ENCODE assay signal across 19 mouse cellular contexts in genomic region chr9:29025603-29026002, GRCm38 (mm10).
DNase-seq lines count a peak whose midpoint lies in the region; ATAC-seq and TF ChIP-seq lines count a peak whose summit lies in the region.
"Had no signal": no experiment of that assay in that cellular context is flagged by ENCODE, and none has a peak within 500 bp of the region (broad histone marks: within the 10 kb centered on the region; RNA-seq: fewer than 3 reads in every experiment).

No protein-coding gene starts in this region.

- H3K27me3 ChIP-seq in heart, embryonic 12.5 days (replicated peaks) = no peaks in the 10 kb centered on the region
- H3K27me3 ChIP-seq in heart, embryonic 16.5 days (ENCODE audit: control insufficient read depth, insufficient read depth, low read length) = no peaks in the 10 kb centered on the region
- H3K27me3 ChIP-seq in stomach, postnatal 0 days (ENCODE audit: control insufficient read depth, insufficient read depth, low read length) = no peaks in the 10 kb centered on the region
- H3K27me3 ChIP-seq in intestine, postnatal 0 days (replicated peaks; ENCODE audit: control insufficient read depth, insufficient read depth, low read length) = no peaks in the 10 kb centered on the region
- H3K27me3 ChIP-seq: CH12.LX; embryonic facial prominence, embryonic 13.5 days; forebrain, embryonic 13.5 days; hindbrain, embryonic 15.5 days had no signal

- intact Hi-C loops in left cerebral cortex, adult 2 months (cut with DNase I) = no loop called here

- no peak for DNase-seq in left cerebral cortex, adult 2 months (ENCODE audit: extremely low spot score in 1 of 2, low spot score in 2 of 2)
- DNase-seq in left cerebral cortex, adult 11 months (ENCODE audit: low spot score) = no peak
- peak; percentile 36 for DNase-seq in yolk sac, embryonic 10.5 days (ENCODE audit: low spot score)
- DNase-seq in stomach, postnatal 0 days (ENCODE audit: low spot score) = no peak
- DNase-seq in embryo, embryonic 10 days (ENCODE audit: low spot score) = no peak
- DNase-seq: adrenal gland, postnatal 14 days; forebrain, postnatal 0 days; kidney, adult 8-10 months had no signal

- peak overlapping the region; percentile 2; the same call in 1 of the 2 replicates for H3K27ac ChIP-seq in left cerebral cortex, adult 2 months
- H3K27ac ChIP-seq in heart, embryonic 12.5 days (ENCODE audit: poor library complexity, severe bottlenecking) = peak overlapping the region; percentile 34; the same call in 1 of the 2 replicates
- peak overlapping the region; percentile 69 for H3K27ac ChIP-seq in heart, embryonic 16.5 days (ENCODE audit: low read length)
- H3K27ac ChIP-seq in stomach, postnatal 0 days (replicated peaks) = no peak overlapping the region
- no peak overlapping the region for H3K27ac ChIP-seq in intestine, postnatal 0 days (ENCODE audit: low read depth, low read length)
- H3K27ac ChIP-seq: embryonic facial prominence, embryonic 13.5 days; forebrain, embryonic 13.5 days; hindbrain, embryonic 10.5 days; hindbrain, embryonic 15.5 days had no signal

- no peak overlapping the region for H3K4me2 ChIP-seq in heart, embryonic 12.5 days
- H3K4me2 ChIP-seq in heart, embryonic 16.5 days (ENCODE audit: low read depth, low read length) = no peak overlapping the region
- H3K4me2 ChIP-seq in stomach, postnatal 0 days (replicated peaks; ENCODE audit: low read depth) = no peak overlapping the region
- no peak overlapping the region for H3K4me2 ChIP-seq in intestine, postnatal 0 days (replicated peaks; ENCODE audit: low read depth)
- H3K4me2 ChIP-seq: embryonic facial prominence, embryonic 13.5 days; forebrain, embryonic 13.5 days; hindbrain, embryonic 15.5 days had no signal

- TF ChIP-seq CTCF in left cerebral cortex, adult 2 months (IDR thresholded peaks at IDR 0.05) = no peak
- TF ChIP-seq CTCF in stomach, postnatal 0 days (IDR thresholded peaks at IDR 0.05; ENCODE audit: low read depth) = no peak
- no peak for TF ChIP-seq CTCF in intestine, postnatal 0 days (IDR thresholded peaks at IDR 0.05; ENCODE audit: low read depth)

- TF ChIP-seq EP300 in stomach, postnatal 0 days (optimal IDR thresholded peaks at IDR 0.05) = no peak

- H3K4me3 ChIP-seq in left cerebral cortex, adult 2 months = no peak overlapping the region
- no peak overlapping the region for H3K4me3 ChIP-seq in heart, embryonic 12.5 days
- H3K4me3 ChIP-seq in heart, embryonic 16.5 days (ENCODE audit: low read length) = no peak overlapping the region
- H3K4me3 ChIP-seq in stomach, postnatal 0 days (ENCODE audit: low read depth, low read length) = no peak overlapping the region
- no peak overlapping the region for H3K4me3 ChIP-seq in intestine, postnatal 0 days (ENCODE audit: low read depth, low read length)
- H3K4me3 ChIP-seq: embryonic facial prominence, embryonic 13.5 days; forebrain, embryonic 13.5 days; hindbrain, embryonic 10.5 days; hindbrain, embryonic 15.5 days had no signal

- H3K36me3 ChIP-seq in heart, embryonic 12.5 days = no peaks in the 10 kb centered on the region
- no peaks in the 10 kb centered on the region for H3K36me3 ChIP-seq in heart, embryonic 16.5 days (ENCODE audit: control insufficient read depth, insufficient read depth)
- no peaks in the 10 kb centered on the region for H3K36me3 ChIP-seq in stomach, postnatal 0 days (ENCODE audit: control insufficient read depth, insufficient read depth, low read length)
- H3K36me3 ChIP-seq in intestine, postnatal 0 days (ENCODE audit: control insufficient read depth, insufficient read depth) = no peaks in the 10 kb centered on the region
- H3K36me3 ChIP-seq: embryonic facial prominence, embryonic 13.5 days; hindbrain, embryonic 10.5 days; hindbrain, embryonic 15.5 days had no signal

- WGBS in heart, embryonic 12.5 days = 19% methylated on average over 4 of the region's 4 CpGs
- 24% methylated on average over 4 of the region's 4 CpGs for WGBS in heart, embryonic 16.5 days
- 45% methylated on average over 4 of the region's 4 CpGs for WGBS in stomach, postnatal 0 days
- WGBS in intestine, postnatal 0 days = 54% methylated on average over 4 of the region's 4 CpGs

- peaks cover 33% of the 10 kb centered on the region for H3K4me1 ChIP-seq in heart, embryonic 12.5 days (replicated peaks)
- peaks cover 20% of the 10 kb centered on the region for H3K4me1 ChIP-seq in heart, embryonic 16.5 days (ENCODE audit: control insufficient read depth, insufficient read depth, low read length)
- H3K4me1 ChIP-seq in stomach, postnatal 0 days (replicated peaks; ENCODE audit: control insufficient read depth, insufficient read depth) = no peaks in the 10 kb centered on the region
- no peaks in the 10 kb centered on the region for H3K4me1 ChIP-seq in intestine, postnatal 0 days (replicated peaks; ENCODE audit: control insufficient read depth, insufficient read depth, low read length)
- H3K4me1 ChIP-seq: embryonic facial prominence, embryonic 13.5 days; forebrain, embryonic 13.5 days; hindbrain, embryonic 15.5 days had no signal

- H3K9me3 ChIP-seq in heart, embryonic 12.5 days (replicated peaks) = no peaks in the 10 kb centered on the region
- no peaks in the 10 kb centered on the region for H3K9me3 ChIP-seq in heart, embryonic 16.5 days (replicated peaks; ENCODE audit: control insufficient read depth, low read length)
- no peaks in the 10 kb centered on the region for H3K9me3 ChIP-seq in stomach, postnatal 0 days (ENCODE audit: control insufficient read depth, low read length)
- no peaks in the 10 kb centered on the region for H3K9me3 ChIP-seq in intestine, postnatal 0 days (ENCODE audit: control insufficient read depth)
- H3K9me3 ChIP-seq: embryonic facial prominence, embryonic 13.5 days; forebrain, embryonic 13.5 days; hindbrain, embryonic 10.5 days; hindbrain, embryonic 15.5 days had no signal

- ATAC-seq in heart, embryonic 12.5 days (ENCODE audit: insufficient number of reproducible peaks, low FRiP score) = peak; percentile 53; the same call in 1 of the 2 replicates
- ATAC-seq in heart, embryonic 16.5 days (replicated peaks; ENCODE audit: extremely low read depth, insufficient read depth, low FRiP score) = peak; percentile 93
- no peak for ATAC-seq in stomach, postnatal 0 days (ENCODE audit: low FRiP score, low TSS enrichment)
- no peak for ATAC-seq in intestine, postnatal 0 days
- ATAC-seq: activated CD4-positive, CD25-positive, alpha-beta regulatory T cell, adult 4 months; forebrain, embryonic 13.5 days; forebrain, postnatal 0 days; intestine, embryonic 16.5 days; Patski had no signal

- no peak overlapping the region for H3K9ac ChIP-seq in heart, embryonic 12.5 days
- no peak overlapping the region for H3K9ac ChIP-seq in heart, embryonic 16.5 days (ENCODE audit: low read length)
- no peak overlapping the region for H3K9ac ChIP-seq in stomach, postnatal 0 days (ENCODE audit: low read length)
- no peak overlapping the region for H3K9ac ChIP-seq in intestine, postnatal 0 days (ENCODE audit: low read depth, low read length)
- H3K9ac ChIP-seq: embryonic facial prominence, embryonic 13.5 days; forebrain, embryonic 13.5 days; forebrain, postnatal 0 days; hindbrain, embryonic 15.5 days had no signal

Comparison
In these comparisons a context has a peak if more than half of its experiments do, and no peak if none do; other contexts are left out.
1. H3K27ac ChIP-seq: peak in left cerebral cortex, adult 2 months (single experiment), heart, embryonic 12.5 days (single experiment) and heart, embryonic 16.5 days (single experiment); none in stomach, postnatal 0 days (single experiment) and intestine, postnatal 0 days (single experiment).
2. ATAC-seq: peak in heart, embryonic 12.5 days (single experiment) and heart, embryonic 16.5 days (single experiment); none in stomach, postnatal 0 days (single experiment) and intestine, postnatal 0 days (single experiment).